Mouse (Mus musculus): ENCODE results near the gene Msantd3. TPM values are rescaled to one million over a fixed set of nuclear protein-coding genes. Genes with fewer than 3 reads are reported as not detected.

The Msantd3 gene
- total and polyA plus RNA-seq, 3 experiments: 0.16 TPM; not detected in 2

DNA sequence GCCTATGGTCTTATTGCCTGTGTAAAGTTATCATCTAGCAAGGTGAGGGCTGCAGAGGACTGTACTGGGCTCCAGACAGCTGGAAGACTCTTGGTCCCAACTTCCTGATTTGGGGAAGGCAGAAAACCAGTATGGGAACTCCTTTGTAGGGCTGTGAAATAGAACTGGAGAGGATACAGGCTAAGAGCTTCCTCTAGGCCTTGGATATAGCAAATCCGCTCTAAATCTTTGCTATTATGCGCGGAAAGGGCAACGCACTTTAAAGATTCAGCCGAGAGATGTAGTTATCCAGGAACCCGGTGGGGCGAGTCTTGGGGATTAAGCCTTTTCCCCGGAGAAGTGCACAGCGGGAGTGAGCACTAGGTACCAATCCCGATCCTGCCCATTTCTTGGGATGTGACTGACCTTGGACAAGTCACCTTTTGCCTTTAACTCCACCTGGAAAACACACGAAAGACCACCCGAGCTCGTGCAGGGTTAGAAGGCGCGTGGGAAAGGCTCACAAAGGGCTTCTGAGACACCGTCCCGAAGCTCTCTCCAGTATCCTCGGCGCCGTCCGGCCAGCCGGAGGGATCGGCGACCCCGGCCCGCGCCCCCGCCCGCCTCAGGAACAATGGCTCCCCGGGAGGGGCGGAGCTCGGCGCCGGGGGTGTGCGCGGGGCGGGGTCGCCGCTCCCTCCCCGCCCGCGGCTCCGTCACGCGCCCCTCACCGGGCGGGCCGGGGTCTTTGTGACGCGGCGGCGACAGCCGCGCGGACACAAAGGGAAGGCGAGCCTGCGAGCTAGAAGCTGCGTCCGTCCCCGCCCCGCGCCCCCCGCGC, 44.9 kb downstream of the Msantd3 start, which contains the start of gene Tmeff1:
Tmeff1 (plus strand) TSS at position 754 of the 820 bp plus-strand sequence.
- H3K4me1 ChIP-seq (ENCODE audit: insufficient read depth, low read depth, low read length): no peaks in the 10 kb centered on the region
- no peak for ATAC-seq (ENCODE audit: extremely low read depth, insufficient number of reproducible peaks, low FRiP score, poor library complexity, severe bottlenecking)
- peaks cover 31% of the 10 kb centered on the region for H3K9me3 ChIP-seq (replicated peaks)
- DNase-seq (ENCODE audit: low spot score): no peak
- H3K4me3 ChIP-seq (ENCODE audit: low read depth, low read length): no peak within 1 kb of the TSS
- TF ChIP-seq CTCF (IDR thresholded peaks at IDR 0.05; ENCODE audit: low read depth, low read length): no peak
- no peak for TF ChIP-seq POLR2AphosphoS5 (IDR thresholded peaks at IDR 0.05; ENCODE audit: insufficient replicate concordance, low read depth, low read length)
- no peak for TF ChIP-seq GATA1 (IDR thresholded peaks at IDR 0.05; ENCODE audit: borderline replicate concordance, low read length)
- no peak for TF ChIP-seq GATA2 (IDR thresholded peaks at IDR 0.05; ENCODE audit: borderline replicate concordance, low read depth, low read length)
- no peak for TF ChIP-seq TAL1 (conservative IDR thresholded peaks at IDR 0.05; ENCODE audit: low read depth, low read length)
- H3K36me3 ChIP-seq (replicated peaks): no peaks in the 10 kb centered on the region
- 0 out of 2 replicates have a peak, but pooled peaks cover 2% of the 10 kb centered on the region for H3K27me3 ChIP-seq (ENCODE audit: insufficient read depth, low read length)

GRCm38 (mm10) chr4:48585241-48586098, 45.7 kb downstream of the Msantd3 start:
- ATAC-seq (ENCODE audit: extremely low read depth, insufficient number of reproducible peaks, low FRiP score, poor library complexity, severe bottlenecking) (no peak), DNase-seq (ENCODE audit: low spot score) (no peak)
- H3K4me1 ChIP-seq (ENCODE audit: insufficient read depth, low read depth, low read length): no peaks in the 10 kb centered on the region
- no peak overlapping the region for H3K4me3 ChIP-seq (ENCODE audit: low read depth, low read length)
- H3K27me3 ChIP-seq (ENCODE audit: insufficient read depth, low read length): 0 out of 2 replicates have a peak, but pooled peaks cover 2% of the 10 kb centered on the region
- peaks cover 31% of the 10 kb centered on the region for H3K9me3 ChIP-seq (replicated peaks)
- no peak for TF ChIP-seq POLR2AphosphoS5 (IDR thresholded peaks at IDR 0.05; ENCODE audit: insufficient replicate concordance, low read depth, low read length)
- TF ChIP-seq GATA1 (IDR thresholded peaks at IDR 0.05; ENCODE audit: borderline replicate concordance, low read length): no peak
- TF ChIP-seq GATA2 (IDR thresholded peaks at IDR 0.05; ENCODE audit: borderline replicate concordance, low read depth, low read length): no peak
- no peak for TF ChIP-seq CTCF (IDR thresholded peaks at IDR 0.05; ENCODE audit: low read depth, low read length)
- TF ChIP-seq TAL1 (conservative IDR thresholded peaks at IDR 0.05; ENCODE audit: low read depth, low read length): no peak
- H3K36me3 ChIP-seq (replicated peaks): no peaks in the 10 kb centered on the region

- H3K9me3 ChIP-seq (replicated peaks): peaks cover 31% of the 10 kb centered on the region
- TF ChIP-seq TAL1 (conservative IDR thresholded peaks at IDR 0.05; ENCODE audit: low read depth, low read length) (no peak), CTCF (IDR thresholded peaks at IDR 0.05; ENCODE audit: low read depth, low read length) (no peak), POLR2AphosphoS5 (IDR thresholded peaks at IDR 0.05; ENCODE audit: insufficient replicate concordance, low read depth, low read length) (no peak), GATA1 (IDR thresholded peaks at IDR 0.05; ENCODE audit: borderline replicate concordance, low read length) (no peak), GATA2 (IDR thresholded peaks at IDR 0.05; ENCODE audit: borderline replicate concordance, low read depth, low read length) (no peak)
- DNase-seq (ENCODE audit: low spot score) (no peak), ATAC-seq (ENCODE audit: extremely low read depth, insufficient number of reproducible peaks, low FRiP score, poor library complexity, severe bottlenecking) (no peak)
- H3K4me1 ChIP-seq (ENCODE audit: insufficient read depth, low read depth, low read length): no peaks in the 10 kb centered on the region
- H3K27me3 ChIP-seq (ENCODE audit: insufficient read depth, low read length): 0 out of 2 replicates have a peak, but pooled peaks cover 2% of the 10 kb centered on the region
- no peaks in the 10 kb centered on the region for H3K36me3 ChIP-seq (replicated peaks)
- H3K4me3 ChIP-seq (ENCODE audit: low read depth, low read length): no peak overlapping the region
Observed at GRCm38 (mm10) chr4:48586099-48586821, 46.5 kb downstream of the Msantd3 start.

- no peak for TF ChIP-seq POLR2AphosphoS5 (IDR thresholded peaks at IDR 0.05; ENCODE audit: insufficient replicate concordance, low read depth, low read length)
- no peak for TF ChIP-seq TAL1 (conservative IDR thresholded peaks at IDR 0.05; ENCODE audit: low read depth, low read length)
- no peak for TF ChIP-seq CTCF (IDR thresholded peaks at IDR 0.05; ENCODE audit: low read depth, low read length)
- TF ChIP-seq GATA2 (IDR thresholded peaks at IDR 0.05; ENCODE audit: borderline replicate concordance, low read depth, low read length): no peak
- no peak for TF ChIP-seq GATA1 (IDR thresholded peaks at IDR 0.05; ENCODE audit: borderline replicate concordance, low read length)
- no peaks in the 10 kb centered on the region for H3K36me3 ChIP-seq (replicated peaks)
- no peaks in the 10 kb centered on the region for H3K4me1 ChIP-seq (ENCODE audit: insufficient read depth, low read depth, low read length)
- H3K9me3 ChIP-seq (replicated peaks): peaks cover 42% of the 10 kb centered on the region
- no peak for DNase-seq (ENCODE audit: low spot score)
- no peak for ATAC-seq (ENCODE audit: extremely low read depth, insufficient number of reproducible peaks, low FRiP score, poor library complexity, severe bottlenecking)
- H3K27me3 ChIP-seq (ENCODE audit: insufficient read depth, low read length): 0 out of 2 replicates have a peak, but pooled peaks cover 2% of the 10 kb centered on the region
- no peak overlapping the region for H3K4me3 ChIP-seq (ENCODE audit: low read depth, low read length)
Observed at GRCm38 (mm10) chr4:48587526-48587925, 47.8 kb downstream of the Msantd3 start.

- no peak for TF ChIP-seq TAL1 (conservative IDR thresholded peaks at IDR 0.05; ENCODE audit: low read depth, low read length)
- no peak for TF ChIP-seq GATA2 (IDR thresholded peaks at IDR 0.05; ENCODE audit: borderline replicate concordance, low read depth, low read length)
- no peak for TF ChIP-seq GATA1 (IDR thresholded peaks at IDR 0.05; ENCODE audit: borderline replicate concordance, low read length)
- no peak for TF ChIP-seq CTCF (IDR thresholded peaks at IDR 0.05; ENCODE audit: low read depth, low read length)
- no peak for TF ChIP-seq POLR2AphosphoS5 (IDR thresholded peaks at IDR 0.05; ENCODE audit: insufficient replicate concordance, low read depth, low read length)
- Histone ChIP-seq H3K9me3 (replicated peaks) (peaks cover 44% of the 10 kb centered on the region), H3K4me3 (ENCODE audit: low read depth, low read length) (no peak overlapping the region), H3K36me3 (replicated peaks) (no peaks in the 10 kb centered on the region), H3K4me1 (ENCODE audit: insufficient read depth, low read depth, low read length) (no peaks in the 10 kb centered on the region), H3K27me3 (ENCODE audit: insufficient read depth, low read length) (0 out of 2 replicates have a peak, but pooled peaks cover 2% of the 10 kb centered on the region)
- DNase-seq (ENCODE audit: low spot score) (no peak), ATAC-seq (ENCODE audit: extremely low read depth, insufficient number of reproducible peaks, low FRiP score, poor library complexity, severe bottlenecking) (no peak)
Observed at GRCm38 (mm10) chr4:48588576-48588975, 48.8 kb downstream of the Msantd3 start.
